Mouse (Mus musculus) olfactory bulb, adult 2 months (tissue): ENCODE results near the gene Lrrfip1.

Source experiments
- CTCF ChIP-seq: fragments of 200-500 bp; IDR thresholded peaks from 2 replicates; pipeline ENCODE4 v1.5.1; 2012; ENCODE audit warnings: low read depth, mild to moderate bottlenecking, low read length, moderate library complexity; ENCODE audit not compliant: insufficient read depth
- POLR2A ChIP-seq: fragments of 200-500 bp; IDR thresholded peaks from 2 replicates; pipeline ENCODE4 v1.6.1; 2012; ENCODE audit warnings: mild to moderate bottlenecking, low read depth, low read length, moderate library complexity; ENCODE audit not compliant: insufficient read depth

DNA sequence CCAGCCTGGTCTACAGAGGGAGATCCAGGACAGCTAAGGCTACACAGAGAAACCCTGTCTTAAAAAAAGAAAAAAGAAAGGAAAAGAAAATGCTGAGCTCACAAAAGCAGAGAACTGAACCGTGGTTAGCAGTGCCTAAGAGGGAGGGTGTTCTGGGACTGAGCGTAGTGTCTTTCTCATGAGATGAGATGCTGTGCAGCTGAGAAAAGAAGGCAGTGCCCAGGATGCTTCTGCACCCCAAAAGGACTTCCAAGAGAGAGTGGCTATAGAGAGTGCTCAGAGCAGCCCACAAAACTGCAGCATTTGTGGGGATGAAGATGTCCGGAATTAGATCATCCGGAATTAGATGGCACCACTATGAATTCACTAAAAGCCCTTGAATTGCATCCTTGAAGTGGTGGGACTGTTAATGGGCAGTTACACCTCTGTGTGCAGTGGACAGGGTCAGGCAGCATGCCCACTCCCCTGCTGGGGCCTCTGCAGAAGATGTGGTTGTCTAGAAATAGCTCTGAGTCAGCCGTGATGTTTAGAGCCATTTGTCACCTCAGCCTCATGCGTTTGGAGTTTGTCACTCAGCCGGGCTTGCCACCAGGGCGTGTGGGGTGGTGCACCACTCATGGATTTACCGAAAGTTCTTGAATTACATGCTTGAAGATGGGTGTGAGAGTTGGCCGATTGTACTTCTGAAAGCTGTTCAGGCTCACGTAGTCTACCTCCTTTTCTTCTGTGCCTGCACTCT lies 23.8 kb downstream of the Lrrfip1 start:
- TF ChIP-seq CTCF (no peak), POLR2A (no peak)
